Mouse (Mus musculus): ENCODE results near the gene Edf1. TPM values are rescaled to one million over a fixed set of nuclear protein-coding genes. Genes with fewer than 3 reads are reported as not detected.

The Edf1 gene
- total RNA-seq, 2 experiments from 2014 or later, result 175 to 185 TPM

GRCm38 (mm10) chr2:25580621-25581101 is 23.0 kb downstream of the Edf1 start:
- no peak for DNase-seq
- intact Hi-C loops (cut with DNase I), result no loop called here

GRCm38 (mm10) chr2:25581294-25581864 is 23.7 kb downstream of the Edf1 start, which contains the start of gene Ajm1:
Gene Ajm1 (minus strand): TSS chr2:25581757.
- intact Hi-C loops (cut with DNase I), result no loop called here

GRCm38 (mm10) chr2:25581901-25582301 is 24.3 kb downstream of the Edf1 start:
- no peak for DNase-seq
- intact Hi-C loops (cut with DNase I), result no loop called here

More at GRCm38 (mm10) chr2:25581294-25581864, 23.7 kb downstream of the Edf1 start, which contains the start of gene Ajm1:
- peak; percentile 68 to 75 for DNase-seq

- intact Hi-C loops (cut with DNase I), result no loop called here
- DNase-seq, result no peak
Measured at GRCm38 (mm10) chr2:25582466-25583119, 24.9 kb downstream of the Edf1 start.

- DNase-seq, result no peak
- intact Hi-C loops (cut with DNase I), result no loop called here
Measured at GRCm38 (mm10) chr2:25583120-25583481, 25.5 kb downstream of the Edf1 start.

- DNase-seq, result no peak
- intact Hi-C loops (cut with DNase I), result no loop called here
Measured at GRCm38 (mm10) chr2:25583571-25583970, 25.9 kb downstream of the Edf1 start.

- intact Hi-C loops (cut with DNase I), result no loop called here
- DNase-seq, result no peak
Measured at GRCm38 (mm10) chr2:25584152-25584551, 26.5 kb downstream of the Edf1 start.

- no peak for DNase-seq
- intact Hi-C loops (cut with DNase I), result no loop called here
Measured at GRCm38 (mm10) chr2:25584856-25585255, 27.2 kb downstream of the Edf1 start.

GRCm38 (mm10) chr2:25585601-25586000 is 28.0 kb downstream of the Edf1 start:
- no peak for DNase-seq
- intact Hi-C loops (cut with DNase I), result no loop called here

GRCm38 (mm10) chr2:25587290-25587689 is 29.6 kb downstream of the Edf1 start:
- DNase-seq, result no peak
- intact Hi-C loops (cut with DNase I), result no loop called here

- no peak for DNase-seq
- intact Hi-C loops (cut with DNase I), result no loop called here
Measured at GRCm38 (mm10) chr2:25588227-25588907, 30.7 kb downstream of the Edf1 start.

GRCm38 (mm10) chr2:25591863-25592262 is 34.2 kb downstream of the Edf1 start:
- no peak for DNase-seq
- intact Hi-C loops (cut with DNase I), result no loop called here

- intact Hi-C loops (cut with DNase I), result no loop called here
- no peak for DNase-seq
Measured at GRCm38 (mm10) chr2:25596765-25597510, 39.3 kb downstream of the Edf1 start.

- DNase-seq, result no peak
- intact Hi-C loops (cut with DNase I), result no loop called here
Measured at GRCm38 (mm10) chr2:25598749-25599148, 41.1 kb downstream of the Edf1 start.

GRCm38 (mm10) chr2:25600037-25600436 is 42.4 kb downstream of the Edf1 start:
- DNase-seq, result no peak
- intact Hi-C loops (cut with DNase I), result no loop called here

GRCm38 (mm10) chr2:25602526-25602925 is 44.9 kb downstream of the Edf1 start:
- no peak for DNase-seq
- intact Hi-C loops (cut with DNase I), result no loop called here

GRCm38 (mm10) chr2:25607761-25608622 is 50.3 kb downstream of the Edf1 start, which contains the start of gene Rabl6:
Gene Rabl6 (minus strand): TSS chr2:25608521.
- intact Hi-C loops (cut with DNase I), result no loop called here
- peak; percentile 92 to 93 for DNase-seq

GRCm38 (mm10) chr2:25608671-25609070 is 51.0 kb downstream of the Edf1 start:
- intact Hi-C loops (cut with DNase I), result no loop called here
- DNase-seq, result no peak

Measured in heart, postnatal 14 days (tissue).